Mouse (Mus musculus): ENCODE measurements around the gene Plek.

Gene Plek

GRCm38 (mm10) chr11:16950226-16950975 is 101.8 kb downstream of the Plek start:
- no peak for DNase-seq (ENCODE audit: low spot score in 2 of 2)

DNA sequence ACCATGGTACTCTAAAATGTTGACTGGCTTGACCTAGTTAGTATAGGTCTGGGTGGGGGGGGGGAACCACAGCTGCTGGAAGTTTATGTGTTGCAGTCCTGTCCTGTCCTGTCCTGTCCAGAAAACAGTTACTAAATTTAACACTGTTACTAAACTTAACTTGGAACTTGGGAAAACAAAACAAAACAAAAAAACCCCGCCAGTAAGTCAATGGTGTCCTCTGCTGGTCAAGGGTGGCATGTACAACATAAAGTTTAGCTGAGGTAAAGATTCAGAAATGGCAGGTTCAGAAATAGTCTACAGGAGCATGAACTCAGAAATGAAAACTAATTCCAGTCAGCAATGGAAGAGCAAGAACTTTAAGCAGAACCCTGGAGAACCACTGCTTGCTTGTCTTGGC is 103.4 kb downstream of the Plek start:
- DNase-seq (ENCODE audit: low spot score in 2 of 2): peak in 1 of 2 experiments; percentile 54

- no peak for DNase-seq (ENCODE audit: low spot score in 2 of 2)
Measured at GRCm38 (mm10) chr11:16943016-16943415, 109.2 kb downstream of the Plek start.

DNA sequence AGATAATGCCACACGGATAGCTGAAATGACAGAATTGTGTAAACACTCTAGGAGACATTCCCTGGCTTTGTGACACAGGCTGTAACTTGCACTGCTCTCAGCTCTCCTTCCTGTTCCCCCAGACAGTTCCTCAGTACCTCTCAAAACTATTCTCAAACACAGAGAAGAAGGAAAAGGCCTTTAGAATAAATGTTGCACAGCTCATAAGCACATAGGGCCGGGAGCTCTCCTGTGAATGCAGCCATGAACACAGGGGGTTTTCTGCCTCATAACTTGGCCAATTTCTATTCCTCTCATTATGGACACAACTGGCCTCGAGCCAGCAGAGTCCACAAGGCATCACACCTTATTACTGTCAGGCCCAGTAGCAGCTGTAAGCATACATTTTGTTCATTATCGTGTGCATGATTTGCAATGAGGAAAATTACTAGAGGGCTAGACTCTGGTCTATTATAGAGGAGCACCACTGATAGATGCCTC is 110.2 kb downstream of the Plek start:
- no peak for DNase-seq (ENCODE audit: low spot score in 2 of 2)

- no peak for DNase-seq (ENCODE audit: low spot score in 2 of 2)
Measured at GRCm38 (mm10) chr11:16941103-16941793, 110.9 kb downstream of the Plek start.

DNA sequence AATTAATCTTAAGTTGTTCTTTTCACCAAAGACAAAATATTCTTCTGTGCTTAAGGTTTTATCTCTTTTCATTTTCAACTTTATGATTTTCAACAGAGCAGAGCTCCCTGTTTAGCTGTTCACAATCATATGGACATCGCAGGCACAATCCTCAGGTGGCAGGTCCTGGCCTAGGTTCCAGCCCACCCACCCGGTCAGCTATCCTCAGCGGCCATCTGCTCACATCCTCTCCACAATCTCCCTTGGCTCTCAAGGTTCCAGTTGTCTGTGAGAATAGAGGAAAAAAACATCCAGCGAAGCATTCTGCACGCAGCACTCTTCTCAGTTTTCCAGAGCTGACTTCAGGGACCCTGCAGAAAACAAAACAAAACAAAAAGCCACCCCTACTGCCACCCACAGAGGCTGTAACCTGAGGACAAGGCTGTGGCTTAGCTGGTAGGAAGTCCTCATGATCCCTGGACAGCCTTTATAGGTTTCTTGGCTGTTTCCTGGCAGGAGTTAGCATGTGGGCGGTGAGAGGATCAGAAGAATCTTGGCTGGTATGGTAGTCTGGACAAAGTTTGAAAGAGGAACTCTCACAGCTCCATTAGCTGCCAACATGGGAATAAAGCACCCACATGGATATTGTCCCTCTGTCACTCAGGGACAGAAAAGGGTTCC is 116.5 kb downstream of the Plek start:
- no peak for DNase-seq (ENCODE audit: low spot score in 2 of 2)

DNA sequence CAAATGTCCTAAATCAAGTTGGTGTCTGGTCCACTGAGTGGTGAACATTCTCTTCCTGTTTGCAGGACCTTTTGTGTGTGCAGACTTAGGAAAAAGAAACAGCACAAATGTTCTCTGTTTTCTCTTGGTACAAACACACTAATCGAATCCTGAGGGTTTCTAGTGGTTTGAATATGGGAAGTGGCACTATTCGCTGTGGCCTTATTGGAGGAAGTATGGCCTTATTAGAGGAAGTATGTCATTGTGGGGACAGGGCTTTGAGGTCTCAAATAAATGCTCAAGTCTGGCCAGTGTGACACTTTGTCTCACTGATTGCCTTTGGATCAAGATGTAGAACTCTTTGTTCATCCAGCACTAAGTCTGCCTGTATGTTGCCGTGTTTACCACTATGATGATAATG is 120.0 kb downstream of the Plek start:
- DNase-seq (ENCODE audit: low spot score in 2 of 2): no peak
